Comparison of ENCODE assay signal across 8 mouse cellular contexts in genomic region chr17:43952661-43953534, GRCm38 (mm10).
A peak's percentile ranks its signal among the peaks of the same experiment; 100 is the strongest.
DNase-seq lines count a peak whose midpoint lies in the region; ATAC-seq lines count a peak whose summit lies in the region.

No protein-coding gene starts in this region.

- ATAC-seq in granulocyte monocyte progenitor cell, adult 5-6 weeks (replicated peaks; ENCODE audit: poor library complexity, severe bottlenecking) = peak; percentile 58

- peak; percentile 38 for DNase-seq in layer of hippocampus, adult 11-12 months (ENCODE audit: low spot score)
- DNase-seq in layer of hippocampus, adult 9-10 months (ENCODE audit: low spot score) = no peak
- peak; percentile 46 for DNase-seq in cerebellum, adult 9-11 months
- DNase-seq in left cerebral cortex, postnatal 4 days = peak; percentile 42
- DNase-seq in right cerebral cortex, adult 2 months (ENCODE audit: low spot score in 2 of 2) = peak; percentile 34 to 43
- no peak for DNase-seq in gastrocnemius, adult 8-10 months (ENCODE audit: low spot score in 2 of 2)
- DNase-seq in gastrocnemius, postnatal 14 days = no peak

- intact Hi-C loops in left cerebral cortex, postnatal 4 days (cut with DNase I) = no loop called here
- intact Hi-C loops in gastrocnemius, postnatal 14 days (cut with DNase I; ENCODE audit: low total_unique reads) = no loop called here

Comparison
In these comparisons a context has a peak if more than half of its experiments do, and no peak if none do; other contexts are left out.
1. DNase-seq: peak in layer of hippocampus, adult 11-12 months (single experiment), cerebellum, adult 9-11 months (single experiment), left cerebral cortex, postnatal 4 days (single experiment) and right cerebral cortex, adult 2 months (2 of 2); none in layer of hippocampus, adult 9-10 months (single experiment), gastrocnemius, adult 8-10 months (0 of 2) and gastrocnemius, postnatal 14 days (single experiment).